Mouse (Mus musculus): ENCODE measurements around the gene Cryzl1. TPM values are rescaled to one million over a fixed set of nuclear protein-coding genes. Genes with fewer than 3 reads are reported as not detected.
A peak's percentile ranks its signal among the peaks of the same experiment; 100 is the strongest.

The Cryzl1 gene
- total RNA-seq, 2 experiments from 2014 or later: 45.9 TPM

DNA sequence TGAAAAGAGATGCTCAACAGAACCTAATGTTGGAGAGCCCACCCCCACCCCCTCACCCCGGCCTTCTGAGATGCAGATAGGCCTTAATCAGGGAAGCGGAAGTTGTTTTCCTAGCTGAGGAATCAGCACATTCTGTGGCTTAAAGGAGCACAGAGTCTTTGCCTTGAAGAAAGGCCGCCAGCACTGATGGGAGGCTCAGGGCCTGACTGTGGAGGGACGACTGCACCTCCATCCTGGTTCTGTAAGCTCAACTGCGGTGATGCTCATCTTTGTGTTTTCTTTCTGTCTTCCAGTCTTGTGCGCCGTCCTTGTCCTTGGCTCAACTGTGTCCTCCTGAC lies 12.1 kb upstream of the Cryzl1 start:
- DNase-seq (ENCODE audit: low spot score in 2 of 2): no peak

DNA sequence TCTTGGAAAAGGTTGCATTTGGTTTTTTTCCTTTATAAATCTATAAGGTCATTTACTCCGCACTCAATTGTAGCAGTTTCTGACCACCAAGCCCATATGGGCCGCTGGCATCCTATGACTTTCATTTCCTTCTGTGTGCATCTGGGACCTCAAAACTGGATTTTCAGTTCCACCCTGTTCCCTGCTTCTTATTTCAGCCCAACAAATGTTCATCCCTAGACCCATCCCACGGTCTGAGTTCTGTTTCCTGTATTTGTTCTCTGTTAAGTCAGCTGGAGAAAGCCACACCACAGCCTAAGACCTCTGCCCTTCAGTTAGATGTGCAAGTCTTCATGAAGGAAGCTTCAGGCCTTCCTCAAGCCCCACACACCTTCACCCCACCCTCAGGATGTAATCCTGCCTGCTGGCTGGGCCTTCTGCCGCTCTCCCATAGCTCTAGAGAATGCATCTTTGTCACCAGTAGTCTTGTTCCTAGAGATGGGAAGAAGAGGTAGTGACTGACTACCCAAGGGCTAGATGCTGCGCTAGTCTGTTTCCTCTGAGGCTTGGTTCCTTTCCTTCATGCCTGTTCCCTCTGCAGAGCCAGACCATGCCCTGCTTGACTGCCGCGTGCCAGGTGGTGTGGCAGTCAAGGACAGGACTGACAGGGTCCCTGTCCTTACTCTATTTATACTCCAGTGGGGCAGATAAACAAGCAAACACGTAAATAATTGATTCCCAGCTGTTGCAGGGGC lies 11.6 kb upstream of the Cryzl1 start:
- DNase-seq (ENCODE audit: low spot score in 2 of 2): no peak

DNA sequence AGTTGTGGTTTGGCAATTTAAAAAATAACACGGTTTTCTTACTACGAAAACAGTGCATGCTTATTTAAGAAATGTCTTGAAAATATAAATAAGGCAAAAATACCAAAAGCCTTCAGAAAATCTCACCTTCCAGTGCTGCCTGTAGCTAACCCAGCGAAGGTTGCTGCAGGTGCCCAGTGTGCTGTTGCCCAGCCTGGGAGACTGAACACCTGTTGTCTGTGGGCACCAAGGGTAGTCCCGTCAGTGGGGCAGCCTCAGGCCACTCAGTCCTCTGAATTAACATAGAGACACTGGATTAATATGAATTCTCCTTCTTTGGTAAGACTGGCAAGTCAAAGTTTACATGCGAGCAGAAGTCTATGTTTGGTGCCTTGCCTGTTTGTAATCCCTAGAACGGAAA lies 9.7 kb upstream of the Cryzl1 start:
- no peak for DNase-seq (ENCODE audit: low spot score in 2 of 2)

DNA sequence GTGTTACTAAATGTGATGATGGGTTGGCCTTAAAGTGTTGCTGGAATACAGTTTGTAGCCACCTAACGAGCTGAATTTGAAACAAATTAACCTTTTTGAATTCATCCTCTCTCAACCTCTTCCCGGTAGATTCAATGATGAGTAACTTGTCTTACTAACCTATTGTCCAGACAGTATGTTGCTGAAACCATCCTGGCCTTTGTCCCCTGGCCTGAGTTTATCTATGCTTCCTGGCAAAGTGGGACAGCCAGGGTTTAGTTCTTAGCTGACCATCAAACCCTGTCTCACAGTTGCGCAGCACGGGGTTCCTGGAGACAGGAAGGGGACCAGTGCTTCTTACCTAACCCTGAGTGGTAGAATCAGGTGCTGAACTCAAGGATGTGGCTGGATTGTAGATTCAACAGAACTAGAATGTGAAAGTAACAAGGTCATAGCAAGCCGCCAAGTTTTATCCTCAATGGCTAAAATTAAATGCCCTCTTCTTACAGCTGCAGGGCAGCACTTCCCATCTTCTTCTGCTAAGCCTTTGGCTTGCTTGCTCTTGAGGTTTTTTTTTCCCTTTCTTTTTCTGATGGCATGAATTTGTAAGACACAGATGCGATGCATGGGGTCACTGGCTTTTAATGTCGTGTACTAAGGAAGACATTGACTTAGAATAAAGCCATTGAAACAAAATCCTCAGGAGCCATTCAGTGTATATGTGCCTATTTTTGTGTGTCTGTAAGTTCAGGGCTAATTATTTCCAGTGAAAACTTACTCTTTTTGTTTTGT lies 7.5 kb upstream of the Cryzl1 start:
- DNase-seq (ENCODE audit: low spot score in 2 of 2): no peak

DNA sequence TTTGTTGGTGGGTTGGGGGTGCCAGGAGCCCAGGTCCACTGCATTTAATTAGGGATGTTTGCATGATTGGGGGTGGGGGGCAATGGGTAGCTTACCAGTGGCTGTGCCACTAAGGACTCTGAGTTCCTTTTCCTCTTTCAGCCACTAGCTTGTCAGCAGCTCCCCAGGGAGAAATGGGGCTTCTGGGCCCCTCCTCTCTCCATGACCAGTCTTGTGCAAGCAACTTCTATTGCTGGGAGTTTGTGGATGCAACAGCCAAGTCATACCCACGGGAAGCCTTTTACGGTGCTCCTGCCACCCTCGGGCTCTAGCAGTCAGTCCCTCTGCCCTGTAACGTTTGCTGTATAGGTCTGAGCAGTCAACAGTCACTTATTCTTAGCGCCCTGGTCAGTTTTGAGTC lies 6.0 kb upstream of the Cryzl1 start:
- no peak for DNase-seq (ENCODE audit: low spot score in 2 of 2)

DNA sequence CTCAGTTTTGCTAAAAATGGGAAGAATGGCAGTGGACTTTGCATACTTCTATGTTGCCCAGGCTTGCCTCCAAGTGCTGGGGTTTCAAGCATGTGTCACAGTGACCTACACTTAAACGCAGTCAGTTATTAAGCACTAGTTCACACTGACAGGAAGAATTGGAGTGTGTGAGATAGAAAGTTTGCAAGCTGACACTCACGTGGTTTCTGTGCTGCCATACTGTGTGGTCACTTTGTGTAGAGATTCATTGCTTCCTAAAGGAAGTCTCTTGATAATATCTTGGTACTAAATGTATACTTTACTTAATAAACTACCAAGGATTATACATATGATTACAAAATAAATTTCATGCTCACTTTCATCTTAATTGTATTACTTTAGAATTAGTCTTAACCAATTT lies 4.0 kb upstream of the Cryzl1 start:
- no peak for DNase-seq (ENCODE audit: low spot score in 2 of 2)

DNA sequence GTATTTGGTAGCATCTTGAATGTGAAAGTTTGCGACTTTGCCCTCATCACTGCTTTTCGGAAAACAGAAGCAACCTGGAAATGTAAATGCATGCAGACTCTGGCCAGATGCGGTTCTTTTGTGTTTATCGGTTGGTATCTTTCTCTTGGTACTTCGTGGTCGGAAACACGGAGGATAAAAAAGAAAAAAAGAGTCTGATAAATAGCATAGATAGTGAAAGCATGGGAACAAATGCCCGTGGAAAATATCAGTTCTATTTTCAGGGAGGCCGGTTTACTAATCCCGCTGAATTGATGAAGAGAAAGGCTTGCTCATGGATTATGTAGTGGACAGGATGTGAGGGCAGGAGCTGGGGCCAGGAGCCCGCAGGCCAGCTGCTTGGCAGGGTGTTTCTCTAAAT lies 1.7 kb upstream of the Cryzl1 start:
- no peak for DNase-seq (ENCODE audit: low spot score in 2 of 2)

DNA sequence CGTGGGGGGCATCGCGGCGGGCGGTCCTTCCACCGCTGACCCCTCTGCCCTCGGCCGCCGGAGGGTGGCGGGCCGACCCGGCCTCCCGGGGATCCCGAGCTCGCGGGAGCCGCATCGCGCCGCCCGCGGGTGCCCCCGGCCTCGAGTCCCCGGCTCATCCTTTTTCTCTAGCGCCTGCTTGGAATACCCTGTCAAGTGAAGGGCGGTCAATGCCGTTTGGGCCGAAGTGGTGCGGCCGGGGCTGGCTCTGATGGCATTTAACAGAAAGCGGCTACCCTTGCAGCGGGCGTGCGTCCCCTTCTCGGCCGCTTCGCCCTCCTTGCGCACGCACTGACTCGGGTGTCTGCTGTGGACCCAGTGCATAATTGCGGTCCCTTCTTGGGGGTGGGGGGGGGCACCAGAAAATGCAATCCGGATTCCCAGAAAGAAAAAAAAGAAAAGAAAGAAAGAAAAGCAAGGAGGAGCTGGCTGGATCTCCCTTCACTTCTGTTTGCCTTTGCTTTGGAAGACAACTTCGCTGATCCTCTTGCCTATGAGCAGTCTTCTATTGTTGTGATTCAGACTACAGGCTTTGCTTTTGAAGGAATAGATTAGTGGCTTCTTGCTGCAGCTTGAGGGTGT lies 1.2 kb upstream of the Cryzl1 start:
- DNase-seq (ENCODE audit: low spot score in 2 of 2): peak; percentile 51 to 55

DNA sequence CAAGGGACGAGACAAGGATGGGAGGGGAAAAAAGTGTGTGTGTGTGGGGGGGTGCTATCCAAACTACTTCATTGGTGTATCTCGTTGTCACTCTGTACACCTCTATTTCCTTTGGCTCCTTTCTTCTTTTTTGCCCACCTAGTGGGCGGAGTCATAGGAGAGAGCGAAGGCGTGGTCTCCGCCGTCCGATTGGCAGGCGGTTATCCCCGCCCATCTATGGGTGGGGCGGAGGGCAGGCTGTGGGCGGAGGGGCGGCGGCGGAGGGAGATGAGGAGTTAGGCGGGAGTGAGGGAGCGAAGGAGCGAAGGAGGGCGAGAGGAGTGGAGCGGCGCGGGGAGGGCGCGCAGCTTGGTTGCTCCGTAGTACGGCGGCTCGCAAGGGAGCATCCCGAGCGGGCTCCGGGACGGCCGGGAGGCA lies 299 bp upstream of the Cryzl1 start, which contains the start of gene Itsn1:
TSS of gene Itsn1 (plus strand) at position 216 of the 417 bp plus-strand sequence.
- DNase-seq (ENCODE audit: low spot score in 2 of 2): peak; percentile 97 to 98

DNA sequence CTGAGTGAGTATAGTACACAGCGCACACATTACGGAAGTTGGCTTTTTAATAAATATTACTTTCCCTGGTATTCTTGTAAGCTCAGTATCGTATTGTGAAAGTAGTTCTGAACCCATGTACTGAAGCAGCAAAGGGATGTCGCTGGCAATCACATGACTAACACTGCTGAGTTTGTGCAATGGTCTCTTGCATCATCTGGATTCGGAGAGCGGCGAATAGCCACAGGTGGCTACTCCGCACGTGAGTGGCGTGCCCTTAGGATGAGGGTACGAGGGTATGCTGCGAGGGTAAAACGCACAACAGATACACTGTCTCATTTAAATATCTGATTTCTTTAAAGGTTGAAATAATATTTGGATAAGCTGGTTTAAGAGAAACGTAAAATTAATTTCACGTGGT lies 1.3 kb downstream of the Cryzl1 start:
- DNase-seq (ENCODE audit: low spot score in 2 of 2): no peak

DNA sequence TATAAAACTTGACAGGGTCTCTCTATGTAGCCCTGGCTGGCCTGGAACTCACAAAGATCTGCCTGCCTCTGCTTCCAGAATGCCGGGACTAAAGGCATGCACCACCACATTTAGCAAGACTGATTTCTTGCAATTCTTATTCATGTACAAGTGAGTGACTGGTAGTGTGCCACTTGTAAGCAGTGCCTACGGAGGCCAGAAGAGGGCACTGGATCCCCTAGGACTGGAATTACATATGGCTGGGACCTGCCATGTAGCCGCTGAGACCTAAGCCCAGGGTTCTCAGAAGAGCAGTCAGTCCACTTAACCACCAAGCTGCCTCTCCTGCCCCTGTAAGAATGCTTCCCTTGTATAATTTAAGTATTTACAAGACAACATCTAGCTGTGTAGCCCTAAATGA lies 4.5 kb downstream of the Cryzl1 start:
- DNase-seq (ENCODE audit: low spot score in 2 of 2): peak; percentile 48 to 62

DNA sequence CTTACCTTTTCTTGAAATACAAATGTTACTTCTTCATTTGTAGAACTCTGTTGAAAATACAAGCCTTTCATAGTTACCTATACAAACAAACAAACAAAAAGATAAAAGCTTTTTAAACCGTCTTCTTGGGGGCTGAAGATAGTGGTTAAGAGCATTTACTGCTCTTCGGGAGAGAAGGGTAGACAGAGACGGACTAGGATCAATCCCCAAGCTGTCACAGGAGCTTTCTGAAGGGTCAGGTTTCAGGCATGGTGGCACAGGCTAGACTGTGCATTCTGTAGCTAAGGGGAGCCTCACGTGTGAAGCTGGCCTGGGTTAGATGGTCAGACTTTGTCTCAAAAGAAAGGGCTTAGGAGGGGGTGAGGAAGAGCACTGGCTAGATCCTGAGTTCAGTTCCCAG lies 11.4 kb downstream of the Cryzl1 start:
- DNase-seq (ENCODE audit: low spot score in 2 of 2): no peak

DNA sequence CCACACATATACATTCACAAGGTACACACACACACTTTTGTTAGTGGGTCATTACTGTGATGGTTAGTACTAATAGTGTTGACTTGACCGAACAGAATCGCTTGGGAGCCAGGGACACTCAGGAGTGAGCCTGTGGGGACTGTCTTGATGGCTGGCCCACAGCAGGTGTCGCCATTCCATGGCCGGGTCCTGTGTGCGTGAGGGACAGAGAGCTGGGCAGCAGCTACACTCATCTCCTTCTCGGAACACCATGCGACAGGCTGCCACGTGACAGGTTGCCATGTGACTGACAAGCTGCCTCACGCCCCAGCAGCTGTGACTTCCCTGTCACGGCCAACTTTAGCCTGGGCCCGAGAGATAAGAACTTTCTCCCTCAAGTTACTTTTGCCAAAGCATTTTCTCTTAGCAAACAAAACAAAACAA lies 11.8 kb downstream of the Cryzl1 start:
- DNase-seq (ENCODE audit: low spot score in 2 of 2): no peak

DNA sequence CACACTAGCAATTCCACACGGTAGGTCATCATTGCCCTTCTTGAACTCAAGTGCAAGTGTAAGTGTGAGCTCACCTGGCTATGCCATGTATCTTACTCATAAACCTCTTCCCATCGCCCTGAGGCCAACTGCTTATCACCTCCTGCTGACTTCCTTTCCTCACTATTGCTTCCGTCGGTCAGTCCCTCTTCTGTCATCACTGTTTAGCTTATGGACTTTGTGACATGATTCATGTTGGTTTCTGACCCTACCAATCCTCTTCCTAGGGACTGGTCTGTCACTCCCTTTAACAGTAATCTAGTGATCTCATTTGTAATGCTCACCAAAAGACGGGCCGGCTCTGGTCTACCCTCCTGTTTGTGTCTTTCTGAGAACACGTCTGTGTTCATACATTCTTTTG lies 18.5 kb downstream of the Cryzl1 start:
- no peak for DNase-seq (ENCODE audit: low spot score in 2 of 2)

DNA sequence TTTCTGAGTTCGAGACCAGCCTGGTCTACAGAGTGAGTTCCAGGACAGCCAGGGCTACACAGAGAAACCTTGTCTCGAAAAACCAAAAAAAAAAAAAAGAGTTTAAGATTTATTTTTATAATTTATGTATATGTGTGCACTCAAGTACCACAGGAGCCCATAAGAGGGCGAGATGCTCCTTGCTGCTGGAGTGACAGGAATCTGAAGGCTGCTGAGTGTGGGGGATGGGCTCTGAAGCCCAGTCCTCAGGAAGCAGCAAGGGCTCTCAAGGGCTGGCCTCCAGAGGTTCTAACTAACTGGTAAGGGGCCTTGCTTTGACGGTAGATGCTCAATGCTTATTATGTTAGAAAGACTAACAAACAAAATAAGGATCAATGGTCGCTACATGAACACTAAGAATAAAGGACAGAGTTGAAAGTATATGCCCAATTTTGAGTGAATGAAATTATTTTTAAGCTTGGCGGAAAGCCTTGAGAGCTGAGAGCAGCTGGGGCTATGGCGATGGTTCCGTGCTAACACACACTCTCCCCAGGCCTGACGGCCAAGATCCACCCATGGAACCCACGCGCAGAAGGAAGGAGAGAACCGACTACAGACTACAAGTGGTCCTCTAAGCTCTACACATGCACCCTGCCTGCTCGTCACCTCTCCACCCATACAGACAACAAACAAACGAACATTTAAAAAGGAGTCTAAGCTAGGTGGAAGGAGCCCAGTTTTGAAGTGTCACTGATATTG lies 24.0 kb downstream of the Cryzl1 start:
- DNase-seq (ENCODE audit: low spot score in 2 of 2): no peak

DNA sequence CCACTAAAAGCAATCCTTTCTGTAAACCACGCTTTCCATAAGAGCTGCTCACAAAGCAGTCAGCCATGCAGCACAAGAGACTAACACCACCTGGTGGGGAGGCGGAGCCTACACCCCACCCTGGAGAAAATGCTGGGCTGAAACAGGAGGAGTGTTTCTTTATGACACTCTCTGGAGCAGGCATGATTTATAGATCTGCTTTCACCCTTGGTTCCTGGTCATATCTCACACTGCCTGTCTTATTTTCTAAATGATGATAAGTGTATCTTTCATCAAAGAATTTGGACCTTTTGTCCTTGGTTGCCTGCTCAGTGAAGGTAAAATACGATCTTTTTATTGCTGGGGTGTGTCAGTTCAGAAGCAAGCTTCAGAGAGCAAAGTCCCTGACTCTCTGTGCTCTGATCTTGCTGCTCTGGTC lies 26.0 kb downstream of the Cryzl1 start:
- DNase-seq (ENCODE audit: low spot score in 2 of 2): no peak

DNA sequence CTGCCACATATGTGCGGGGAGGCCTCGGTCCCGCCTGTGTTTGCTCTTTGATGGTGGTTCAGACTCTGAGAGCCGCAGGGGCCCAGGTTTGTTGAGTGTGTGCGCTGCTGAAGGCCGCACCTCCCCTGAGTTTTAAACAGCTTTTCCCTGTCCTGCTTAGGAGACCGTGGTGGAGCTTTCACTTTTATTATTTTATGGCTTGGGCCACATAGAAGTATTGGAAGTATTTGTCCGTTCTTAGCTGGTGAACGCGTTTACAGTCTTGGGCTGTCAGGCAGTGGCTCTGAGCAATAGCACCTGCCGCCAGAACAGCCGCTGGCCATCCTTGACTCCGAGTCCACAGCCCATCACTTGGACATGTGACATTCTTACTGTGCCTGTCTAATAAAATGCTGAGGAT lies 26.9 kb downstream of the Cryzl1 start:
- no peak for DNase-seq (ENCODE audit: low spot score in 2 of 2)

DNA sequence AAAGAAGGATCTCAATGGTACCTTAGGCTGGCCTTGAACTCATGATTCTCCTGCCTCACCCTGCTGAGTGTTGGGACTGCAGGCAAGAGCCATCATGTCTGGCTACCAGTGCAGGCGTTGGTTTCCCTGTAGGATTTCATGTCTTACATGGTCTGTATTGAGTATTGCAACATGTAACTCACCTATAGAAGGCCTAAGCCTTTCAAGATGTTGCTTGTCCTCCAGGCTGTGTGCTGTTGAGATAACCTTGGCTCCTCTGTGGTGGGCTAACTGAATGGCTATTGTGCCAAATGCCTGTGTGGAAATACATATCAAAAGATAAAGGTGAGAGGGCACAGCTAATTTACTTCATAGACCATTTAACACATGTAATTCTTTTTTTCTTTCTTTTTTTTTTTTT lies 29.8 kb downstream of the Cryzl1 start:
- no peak for DNase-seq (ENCODE audit: low spot score in 2 of 2)

DNA sequence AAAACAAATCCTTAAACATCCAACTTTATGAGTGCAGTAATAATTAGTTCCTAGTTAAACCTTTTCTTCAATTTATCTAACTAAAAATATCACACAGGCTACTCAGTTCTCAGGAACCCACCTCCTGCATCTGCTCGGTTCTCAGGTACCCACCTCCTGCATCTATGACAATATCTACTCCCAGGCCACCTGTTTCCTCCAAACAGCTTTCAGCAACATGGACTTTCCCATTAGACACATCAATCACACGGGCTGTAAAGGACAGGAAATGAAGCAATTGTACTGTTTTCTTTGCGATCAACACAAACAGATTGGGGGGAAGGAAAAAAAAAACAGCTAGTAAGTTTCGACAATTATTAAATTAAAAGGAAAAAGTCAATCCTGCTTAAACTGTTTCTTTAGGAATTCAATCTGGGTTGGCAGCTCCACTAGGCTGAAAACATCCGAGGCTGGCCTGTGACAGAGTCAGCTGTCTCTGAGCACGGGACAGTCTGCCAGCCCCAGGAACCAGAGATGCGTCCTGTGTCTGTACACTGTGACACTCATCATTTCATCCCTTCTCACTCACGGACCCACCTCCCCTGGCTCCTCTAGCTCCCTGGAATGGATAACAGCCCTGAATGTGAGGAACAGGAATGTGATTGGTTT lies 33.5 kb downstream of the Cryzl1 start:
- no peak for DNase-seq (ENCODE audit: low spot score in 2 of 2)

DNA sequence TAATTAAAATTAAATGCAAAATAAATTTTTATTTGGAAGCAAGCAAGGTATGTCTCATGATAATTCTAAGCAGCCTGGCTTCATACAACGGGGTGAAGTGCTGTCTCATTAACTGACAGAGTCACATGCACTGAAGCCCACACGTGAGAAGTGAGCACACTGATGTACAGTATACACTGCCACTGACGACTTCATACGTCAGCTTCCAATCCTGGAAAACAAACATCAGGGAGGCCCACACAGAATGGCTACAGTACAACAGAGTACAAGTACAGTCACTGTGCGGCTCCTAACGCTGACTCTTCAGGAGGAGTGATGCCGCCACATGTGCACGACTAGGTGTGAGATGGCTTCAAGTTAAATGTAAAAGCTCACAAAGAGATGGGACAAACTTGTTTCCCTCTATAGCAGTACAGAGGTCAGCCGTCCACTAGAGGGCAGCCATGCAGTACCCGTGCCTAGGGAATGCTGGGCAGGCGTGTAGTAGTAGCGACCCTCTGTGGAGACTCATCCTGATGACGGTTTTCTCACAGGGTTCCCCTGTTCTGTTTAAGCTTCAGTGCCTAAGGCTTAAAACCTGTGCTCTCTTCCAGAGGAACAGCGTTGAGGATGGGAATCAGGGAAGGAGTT lies 34.2 kb downstream of the Cryzl1 start:
- peak; percentile 62 to 73 for DNase-seq (ENCODE audit: low spot score in 2 of 2)

DNA sequence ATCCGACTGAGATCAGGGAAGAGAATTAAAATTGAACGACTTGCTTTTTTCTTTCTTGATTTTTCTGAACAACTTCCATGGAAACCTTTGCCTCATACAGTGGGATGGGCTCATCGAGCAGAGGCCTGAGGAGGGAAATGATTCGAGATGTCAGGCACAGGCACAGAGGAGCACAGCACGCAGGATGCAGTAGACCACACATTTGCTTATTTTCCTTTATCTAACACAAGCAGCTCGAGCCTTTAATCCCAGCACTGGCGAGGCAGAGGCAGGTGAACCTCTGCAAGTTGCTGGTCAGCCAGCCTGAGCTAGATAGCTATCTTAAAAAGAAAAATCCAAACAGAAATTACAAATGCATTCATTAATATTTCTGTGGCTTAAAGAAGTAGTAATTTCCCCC lies 39.0 kb downstream of the Cryzl1 start:
- DNase-seq (ENCODE audit: low spot score in 2 of 2): no peak

All from adrenal gland, adult 18-20 months (tissue).